Mouse (Mus musculus): ENCODE measurements around the gene Gm45337.
A peak's percentile ranks its signal among the peaks of the same experiment; 100 is the strongest.
"Not testable (repeated sequence)": the region's sequence is repeated elsewhere in the genome, so short reads cannot be mapped to it uniquely, and the experiment has no call there.

Gm45337 gene

GRCm38 (mm10) chr7:142144507-142144906, at the start of gene Gm45337:
TSS of gene Gm45337 (minus strand) at chr7:142144607.
- no peak for DNase-seq

- no peak for DNase-seq
Measured at GRCm38 (mm10) chr7:142190289-142190688, 45.9 kb upstream of the Gm45337 start, which contains the start of gene Gm10153. TSS of gene Gm10153 (minus strand) at chr7:142190389.

- DNase-seq: no peak
Measured at GRCm38 (mm10) chr7:142188156-142188555, 43.7 kb upstream of the Gm45337 start.

GRCm38 (mm10) chr7:142181021-142181420, 36.6 kb upstream of the Gm45337 start:
- no peak for DNase-seq

- no peak for DNase-seq
Measured at GRCm38 (mm10) chr7:142178685-142179084, 34.3 kb upstream of the Gm45337 start.

- DNase-seq: not testable (repeated sequence)
Measured at GRCm38 (mm10) chr7:142175905-142176304, 31.5 kb upstream of the Gm45337 start, which contains the start of gene Krtap5-2. TSS of gene Krtap5-2 (minus strand) at chr7:142176005.

GRCm38 (mm10) chr7:142169836-142170235, 25.4 kb upstream of the Gm45337 start:
- peak; percentile 55 for DNase-seq

GRCm38 (mm10) chr7:142165639-142166038, 21.2 kb upstream of the Gm45337 start, which contains the start of gene Gm4553:
TSS of gene Gm4553 (minus strand) at chr7:142165739.
- not testable (repeated sequence) for DNase-seq

- no peak for DNase-seq
Measured at GRCm38 (mm10) chr7:142159366-142159765, 15.0 kb upstream of the Gm45337 start.

- DNase-seq: not testable (repeated sequence)
Measured at GRCm38 (mm10) chr7:142157013-142157412, 12.6 kb upstream of the Gm45337 start, which contains the start of gene Gm29735. TSS of gene Gm29735 (minus strand) at chr7:142157113.

- no peak for DNase-seq
Measured at GRCm38 (mm10) chr7:142155308-142155707, 10.9 kb upstream of the Gm45337 start.

GRCm38 (mm10) chr7:142152191-142152590, 7.8 kb upstream of the Gm45337 start:
- no peak for DNase-seq

GRCm38 (mm10) chr7:142148633-142149032, 4.2 kb upstream of the Gm45337 start:
- no peak for DNase-seq

GRCm38 (mm10) chr7:142146033-142146432, 1.6 kb upstream of the Gm45337 start:
- DNase-seq: peak; percentile 86

GRCm38 (mm10) chr7:142145413-142145940, 1.1 kb upstream of the Gm45337 start:
- DNase-seq: peak; percentile 8

- DNase-seq: not testable (repeated sequence)
Measured at GRCm38 (mm10) chr7:142143506-142144010, 849 bp downstream of the Gm45337 start.

GRCm38 (mm10) chr7:142140696-142141095, 3.7 kb downstream of the Gm45337 start:
- DNase-seq: no peak

GRCm38 (mm10) chr7:142135934-142136333, 8.5 kb downstream of the Gm45337 start, which contains the start of gene Gm39115:
TSS of gene Gm39115 (minus strand) at chr7:142136034.
- not testable (repeated sequence) for DNase-seq

- peak; percentile 12 for DNase-seq
Measured at GRCm38 (mm10) chr7:142134206-142134995, 10.0 kb downstream of the Gm45337 start.

GRCm38 (mm10) chr7:142128843-142129242, 15.6 kb downstream of the Gm45337 start:
- DNase-seq: no peak

- not testable (repeated sequence) for DNase-seq
Measured at GRCm38 (mm10) chr7:142120629-142121028, 23.8 kb downstream of the Gm45337 start, which contains the start of gene Gm45618. TSS of gene Gm45618 (minus strand) at chr7:142120729.

- DNase-seq: peak; percentile 47
Measured at GRCm38 (mm10) chr7:142119632-142120031, 24.8 kb downstream of the Gm45337 start.

- no peak for DNase-seq
Measured at GRCm38 (mm10) chr7:142104747-142105146, 39.7 kb downstream of the Gm45337 start.

- DNase-seq: peak; percentile 88
Measured at GRCm38 (mm10) chr7:142097776-142098175, 46.6 kb downstream of the Gm45337 start.

All from embryo, embryonic 11 days (tissue).